Mouse (Mus musculus) forebrain, embryonic 13.5 days (tissue): Measurements from ENCODE around the gene Dot1l. TPM values are rescaled to one million over a fixed set of nuclear protein-coding genes. Genes with fewer than 3 reads are reported as not detected.
A peak's percentile ranks its signal among the peaks of the same experiment; 100 is the strongest.

Experiments used
- ATAC-seq: fragments of 200-750 bp; cut with Nextera tagmentation; 2 replicates; pipeline ENCODE4 v1.8.0; 2017
- H3K27ac ChIP-seq: fragments of 300-500 bp; sonication (generic); 2 replicates; pipeline ENCODE4 v1.5.1; 2015; ENCODE audit warnings: inconsistent platforms, mild to moderate bottlenecking, moderate library complexity
- H3K27me3 ChIP-seq: fragments of 300-500 bp; sonication (generic); 2 replicates; pipeline ENCODE4 v1.6.1; 2015; ENCODE audit warnings: mild to moderate bottlenecking, inconsistent platforms
- H3K36me3 ChIP-seq: fragments of 300-500 bp; sonication (generic); 2 replicates; pipeline ENCODE4 v1.6.1; 2015; ENCODE audit warnings: mild to moderate bottlenecking, inconsistent platforms; ENCODE audit not compliant: poor library complexity, severe bottlenecking
- H3K4me1 ChIP-seq: fragments of 300-500 bp; sonication (generic); 2 replicates; pipeline ENCODE4 v1.6.1; 2015; ENCODE audit warnings: inconsistent platforms
- H3K4me2 ChIP-seq: fragments of 300-500 bp; sonication (generic); 2 replicates; pipeline ENCODE4 v1.6.1; 2015; ENCODE audit warnings: inconsistent platforms, mild to moderate bottlenecking, moderate library complexity
- H3K4me3 ChIP-seq: fragments of 300-500 bp; sonication (generic); 2 replicates; pipeline ENCODE4 v1.5.1; 2015; ENCODE audit warnings: mild to moderate bottlenecking, inconsistent platforms
- H3K9ac ChIP-seq: fragments of 300-500 bp; sonication (generic); 2 replicates; pipeline ENCODE4 v1.6.1; 2015; ENCODE audit warnings: mild to moderate bottlenecking, inconsistent platforms
- H3K9me3 ChIP-seq: fragments of 300-500 bp; sonication (generic); replicated peaks from 2 replicates; pipeline ENCODE4 v1.6.1; 2016; ENCODE audit warnings: inconsistent platforms
- WGBS: fragments of 180-500 bp; shearing (Covaris S2); methylation state at CpG from one replicate; pipeline ENCODE4 v1.1.7; 2015; 5-methylcytosine and 5-hydroxymethylcytosine counted together
- polyA plus RNA-seq: library from polyadenylated mRNA; unstranded; fragments of >200 nt; fragmentation: Nextera tagmentation; extraction: Ambion mirVana; gene quantifications from 2 replicates; pipeline ENCODE4 v1.2.1, GENCODE M21; 2015

Dot1l gene
- polyA plus RNA-seq, 1 experiment from 2014 or later = 19.9 TPM

DNA sequence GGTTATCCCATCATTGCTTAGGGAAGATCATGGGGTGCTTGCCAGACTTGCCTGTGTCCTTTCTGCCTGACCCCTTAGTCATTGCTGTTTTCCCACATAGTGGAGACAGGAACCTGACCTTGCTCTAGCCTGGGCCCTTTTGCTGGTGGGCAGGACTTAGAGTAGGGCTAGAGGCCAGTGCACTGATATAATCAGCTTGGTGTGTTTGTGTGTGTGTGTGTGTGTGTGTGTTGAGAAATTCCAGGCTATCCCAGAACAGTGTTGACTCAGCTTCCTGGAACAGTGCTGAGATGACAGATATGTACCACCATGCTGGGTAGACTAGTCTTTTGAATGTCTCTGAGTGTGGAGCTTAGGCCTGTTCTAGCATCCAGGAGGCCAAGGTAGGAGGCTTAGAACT, 24.6 kb downstream of the Dot1l start:
- Histone ChIP-seq H3K4me3 (no peak overlapping the region), H3K4me2 (no peak overlapping the region), H3K27me3 (no peaks in the 10 kb centered on the region), H3K9ac (no peak overlapping the region), H3K27ac (no peak overlapping the region), H3K36me3 (peaks cover 100% of the 10 kb centered on the region), H3K9me3 (no peaks in the 10 kb centered on the region), H3K4me1 (0 out of 2 replicates have a peak, but pooled peaks cover under 1% of the 10 kb centered on the region)
- no peak for ATAC-seq

DNA sequence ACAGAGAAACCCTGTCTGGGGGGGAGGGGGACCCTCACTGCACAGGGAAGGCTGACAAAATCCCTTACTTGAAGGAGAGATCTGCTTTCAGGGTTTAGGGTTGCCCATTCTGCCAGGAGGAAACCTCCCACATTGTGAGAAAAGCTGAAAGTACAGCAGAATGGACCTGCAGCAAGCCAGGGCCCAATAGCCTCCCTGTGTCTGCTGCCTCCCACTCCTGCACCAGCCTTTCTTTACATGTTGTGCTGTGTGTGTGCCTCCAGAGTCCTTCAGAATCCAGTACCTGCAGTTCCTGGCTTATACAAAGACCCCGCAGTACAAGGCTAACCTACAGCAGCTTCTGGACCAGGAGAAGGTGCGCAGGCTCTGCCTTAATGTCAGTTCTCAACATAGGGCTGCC, 29.3 kb downstream of the Dot1l start:
- Histone ChIP-seq H3K9ac (no peak overlapping the region), H3K9me3 (no peaks in the 10 kb centered on the region), H3K4me1 (no peaks in the 10 kb centered on the region), H3K4me3 (no peak overlapping the region), H3K27me3 (no peaks in the 10 kb centered on the region), H3K36me3 (peaks cover 100% of the 10 kb centered on the region), H3K4me2 (no peak overlapping the region), H3K27ac (no peak overlapping the region)
- ATAC-seq = no peak
- 98% methylated on average over 2 of the region's 2 CpGs for WGBS

- no peak overlapping the region for H3K9ac ChIP-seq
- no peak overlapping the region for H3K4me3 ChIP-seq
- no peaks in the 10 kb centered on the region for H3K4me1 ChIP-seq
- peaks cover 98% of the 10 kb centered on the region for H3K36me3 ChIP-seq
- ATAC-seq = no peak
- H3K27me3 ChIP-seq = no peaks in the 10 kb centered on the region
- H3K9me3 ChIP-seq = no peaks in the 10 kb centered on the region
- no peak overlapping the region for H3K27ac ChIP-seq
- 78% methylated on average over 12 of the region's 12 CpGs for WGBS
- no peak overlapping the region for H3K4me2 ChIP-seq
These were observed 29.9 kb downstream of the Dot1l start for GRCm38 (mm10) chr10:80784871-80785270.

GRCm38 (mm10) chr10:80785963-80786362, 31.0 kb downstream of the Dot1l start:
- no peak for ATAC-seq
- Histone ChIP-seq H3K9me3 (no peaks in the 10 kb centered on the region), H3K27me3 (no peaks in the 10 kb centered on the region), H3K9ac (no peak overlapping the region), H3K4me3 (no peak overlapping the region), H3K4me1 (no peaks in the 10 kb centered on the region), H3K27ac (no peak overlapping the region), H3K36me3 (peaks cover 98% of the 10 kb centered on the region), H3K4me2 (no peak overlapping the region)
- 93% methylated on average over 11 of the region's 11 CpGs for WGBS

DNA sequence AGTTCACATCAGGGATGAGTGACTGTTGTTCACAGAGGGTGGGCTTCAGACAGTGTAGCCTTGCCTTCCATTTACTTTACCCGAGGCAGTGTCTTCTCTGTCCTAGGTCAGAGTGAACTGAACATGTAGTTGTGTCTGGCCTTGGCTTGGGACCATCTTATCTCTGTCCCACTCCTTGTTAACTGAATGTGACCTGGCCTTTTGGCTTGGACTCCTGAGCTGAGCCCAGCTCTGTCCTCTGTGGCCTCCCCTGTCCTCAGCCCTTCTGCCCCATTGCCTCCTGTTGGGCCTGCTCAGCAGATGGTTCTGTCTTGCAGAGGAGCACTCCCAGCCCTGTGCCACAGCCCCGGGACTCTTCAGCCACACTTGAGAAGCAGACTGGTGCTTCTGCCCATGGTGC, 32.5 kb downstream of the Dot1l start:
- ATAC-seq = no peak
- H3K36me3 ChIP-seq = peaks cover 98% of the 10 kb centered on the region
- H3K9ac ChIP-seq = no peak overlapping the region
- no peak overlapping the region for H3K4me3 ChIP-seq
- H3K27ac ChIP-seq = no peak overlapping the region
- H3K9me3 ChIP-seq = no peaks in the 10 kb centered on the region
- WGBS = 86% methylated on average over 2 of the region's 2 CpGs
- H3K4me2 ChIP-seq = no peak overlapping the region
- no peaks in the 10 kb centered on the region for H3K4me1 ChIP-seq
- H3K27me3 ChIP-seq = no peaks in the 10 kb centered on the region

- Histone ChIP-seq H3K27me3 (no peaks in the 10 kb centered on the region), H3K4me3 (no peak overlapping the region; the same call in 1 of the 2 replicates), H3K4me1 (peaks cover 2% of the 10 kb centered on the region; the same call in 1 of the 2 replicates), H3K9ac (no peak overlapping the region; the same call in 1 of the 2 replicates), H3K4me2 (no peak overlapping the region), H3K27ac (no peak overlapping the region), H3K9me3 (no peaks in the 10 kb centered on the region), H3K36me3 (peaks cover 98% of the 10 kb centered on the region)
- ATAC-seq = no peak
- 90% methylated on average over 19 of the region's 19 CpGs for WGBS
These were observed 35.9 kb downstream of the Dot1l start for GRCm38 (mm10) chr10:80790761-80791404.

DNA sequence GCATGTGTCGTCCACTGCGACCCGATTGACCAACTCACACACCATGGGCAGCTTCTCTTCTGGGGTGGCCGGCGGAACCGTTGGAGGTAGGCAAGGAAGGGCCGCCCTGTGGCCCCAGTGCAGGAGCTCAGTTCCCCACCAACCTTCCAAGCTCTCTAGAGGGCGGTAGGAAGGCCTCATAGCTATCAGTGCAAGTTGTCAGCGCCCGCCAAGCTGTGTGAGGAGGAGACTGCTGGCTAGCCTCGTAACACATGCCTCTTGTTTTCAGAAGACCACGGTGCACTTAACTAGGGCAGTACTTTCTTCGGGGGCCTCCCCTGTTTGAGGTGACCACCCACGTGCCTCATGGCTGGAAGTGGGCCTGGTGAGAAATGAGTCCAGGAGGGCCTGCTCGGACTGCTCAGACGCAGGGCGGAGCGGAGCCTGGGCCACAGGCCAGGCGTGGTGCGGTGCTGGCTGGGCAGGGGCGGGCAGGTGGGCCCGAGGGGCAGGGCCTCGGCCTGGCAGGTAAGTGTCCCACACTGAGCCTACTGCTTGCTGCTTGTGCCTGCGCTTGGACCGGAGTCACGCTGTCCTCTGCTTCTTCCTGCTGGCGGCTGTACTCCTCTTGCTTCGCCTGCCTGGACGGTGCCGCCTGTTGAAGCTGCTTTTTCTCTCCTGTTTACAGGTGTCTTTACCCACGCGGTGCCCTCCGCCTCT, 36.6 kb downstream of the Dot1l start:
- no peak overlapping the region for H3K4me2 ChIP-seq
- WGBS = 82% methylated on average over 33 of the region's 33 CpGs
- no peaks in the 10 kb centered on the region for H3K9me3 ChIP-seq
- no peak overlapping the region for H3K9ac ChIP-seq
- peaks cover 9% of the 10 kb centered on the region for H3K4me1 ChIP-seq
- H3K27me3 ChIP-seq = no peaks in the 10 kb centered on the region
- H3K27ac ChIP-seq = peak overlapping the region; percentile 44
- peaks cover 98% of the 10 kb centered on the region for H3K36me3 ChIP-seq
- no peak for ATAC-seq
- no peak overlapping the region for H3K4me3 ChIP-seq

DNA sequence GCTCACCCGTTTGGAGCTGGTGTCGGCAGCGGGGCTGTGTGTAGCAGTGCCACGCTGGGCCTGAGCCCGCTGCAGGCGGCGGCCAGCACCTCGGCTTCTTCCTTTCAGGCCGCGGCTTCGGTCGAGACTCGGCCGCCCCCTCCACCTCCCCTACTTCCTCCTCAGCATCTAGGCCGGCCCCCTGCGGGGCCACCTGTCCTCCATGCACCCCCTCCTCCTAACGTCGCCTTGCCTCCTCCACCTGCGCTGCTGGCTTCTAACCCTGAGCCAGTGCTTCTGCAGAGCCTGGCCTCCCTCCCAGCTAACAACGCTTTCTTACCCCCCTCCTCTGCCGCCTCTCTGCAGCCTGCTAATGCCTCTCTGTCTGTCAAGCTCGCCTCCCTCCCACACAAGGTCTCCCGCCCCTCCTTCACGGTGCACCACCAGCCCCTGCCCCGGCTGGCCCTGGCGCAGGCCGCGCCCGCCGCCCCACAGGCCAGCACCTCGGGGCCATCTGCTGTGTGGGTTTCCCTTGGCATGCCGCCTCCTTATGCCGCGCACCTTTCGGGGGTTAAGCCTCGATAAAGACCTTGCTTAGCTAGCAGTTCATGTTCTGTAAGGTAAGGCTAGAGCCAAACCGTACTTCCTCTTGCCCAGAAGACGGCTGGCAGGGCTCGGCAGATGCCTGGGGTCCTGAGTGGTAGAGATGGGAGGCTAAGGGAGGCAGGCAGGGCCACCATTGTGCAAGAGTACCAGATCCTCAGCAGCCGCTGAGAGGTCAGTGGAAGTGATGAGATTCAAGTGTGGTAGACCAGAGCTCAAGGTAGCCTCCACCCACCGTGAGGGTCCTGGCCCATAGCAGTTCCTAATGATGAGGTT, 37.4 kb downstream of the Dot1l start:
- H3K27ac ChIP-seq = peak overlapping the region; percentile 44
- H3K27me3 ChIP-seq = no peaks in the 10 kb centered on the region
- H3K9ac ChIP-seq = 0 out of 2 replicates have a peak overlapping the region, but pooled peaks have one; percentile 16
- H3K4me1 ChIP-seq = peaks cover 16% of the 10 kb centered on the region
- H3K4me3 ChIP-seq = no peak overlapping the region
- no peaks in the 10 kb centered on the region for H3K9me3 ChIP-seq
- 77% methylated on average over 41 of the region's 41 CpGs for WGBS
- H3K4me2 ChIP-seq = no peak overlapping the region
- ATAC-seq = 0 out of 2 replicates have a peak, but pooled peaks have one; percentile 19
- peaks cover 96% of the 10 kb centered on the region for H3K36me3 ChIP-seq

GRCm38 (mm10) chr10:80793033-80793784, 38.2 kb downstream of the Dot1l start:
- Histone ChIP-seq H3K27ac (no peak overlapping the region), H3K9ac (peak overlapping the region; percentile 21; the same call in 1 of the 2 replicates), H3K4me1 (peaks cover 16% of the 10 kb centered on the region), H3K9me3 (no peaks in the 10 kb centered on the region), H3K27me3 (no peaks in the 10 kb centered on the region), H3K4me2 (no peak overlapping the region), H3K36me3 (peaks cover 87% of the 10 kb centered on the region), H3K4me3 (no peak overlapping the region)
- 92% methylated on average over 13 of the region's 13 CpGs for WGBS
- no peak for ATAC-seq

GRCm38 (mm10) chr10:80793803-80794202, 38.8 kb downstream of the Dot1l start:
- Histone ChIP-seq H3K27me3 (no peaks in the 10 kb centered on the region), H3K4me1 (peaks cover 16% of the 10 kb centered on the region), H3K9me3 (no peaks in the 10 kb centered on the region), H3K4me2 (no peak overlapping the region), H3K9ac (no peak overlapping the region), H3K36me3 (peaks cover 82% of the 10 kb centered on the region), H3K27ac (no peak overlapping the region; the same call in none of the 2 replicates), H3K4me3 (no peak overlapping the region)
- 94% methylated on average over 4 of the region's 4 CpGs for WGBS
- no peak for ATAC-seq

- peaks cover 73% of the 10 kb centered on the region for H3K36me3 ChIP-seq
- no peaks in the 10 kb centered on the region for H3K9me3 ChIP-seq
- no peak overlapping the region for H3K27ac ChIP-seq
- H3K4me1 ChIP-seq = peaks cover 23% of the 10 kb centered on the region
- H3K4me3 ChIP-seq = no peak overlapping the region
- 86% methylated on average over 8 of the region's 8 CpGs for WGBS
- H3K4me2 ChIP-seq = no peak overlapping the region
- no peak overlapping the region for H3K9ac ChIP-seq
- no peaks in the 10 kb centered on the region for H3K27me3 ChIP-seq
- ATAC-seq = no peak
These were observed 39.7 kb downstream of the Dot1l start for GRCm38 (mm10) chr10:80794750-80795149.
